Mouse (Mus musculus) T-cell, adult 2 months (primary cell): ENCODE results near the gene Ly6g5c.

ENCODE experiments used
- DNase-seq: peaks from one replicate; pipeline ENCODE4 v3.0.0; 2022; ENCODE audit warnings: low spot score

The Ly6g5c gene

DNA sequence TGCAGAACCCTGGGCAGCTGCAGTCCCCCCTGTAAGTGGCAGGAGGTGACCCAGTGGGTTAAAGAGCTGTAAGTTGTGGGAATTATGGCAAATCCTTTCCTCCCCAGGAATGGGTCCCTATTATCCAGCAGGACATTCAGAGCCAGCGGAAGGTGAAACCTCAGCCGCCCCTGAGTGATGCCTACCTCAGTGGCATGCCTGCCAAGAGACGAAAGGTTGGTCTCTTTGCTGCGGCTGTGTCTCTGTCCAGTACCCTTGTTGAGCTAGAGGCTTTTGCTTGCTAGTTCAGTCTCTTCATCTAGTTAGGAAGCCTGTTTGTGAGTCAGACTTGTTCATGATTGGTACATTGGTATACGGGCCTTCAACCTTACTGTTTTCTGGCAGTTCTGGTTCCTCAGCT is 38.1 kb downstream of the Ly6g5c start:
- DNase-seq, result no peak

DNA sequence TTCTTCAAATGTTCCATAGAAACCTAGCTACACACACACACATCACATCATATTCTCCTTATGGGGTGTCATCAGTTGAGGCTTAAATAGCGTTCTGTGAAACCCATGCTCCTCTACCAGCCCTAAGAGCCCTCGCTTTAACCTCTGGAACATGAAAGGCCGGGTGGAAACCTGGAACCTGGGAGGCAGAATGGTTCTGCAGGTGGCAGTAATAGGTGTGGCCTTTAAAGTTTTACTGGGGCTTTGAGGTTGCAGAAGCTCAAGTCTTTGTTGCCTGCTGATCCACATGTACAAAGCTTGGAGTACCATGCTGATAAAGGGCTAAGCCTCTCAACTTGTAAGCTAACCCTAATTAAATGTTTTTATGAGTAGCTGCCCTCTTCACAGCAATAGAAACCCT is 39.3 kb downstream of the Ly6g5c start:
- DNase-seq, result no peak

DNA sequence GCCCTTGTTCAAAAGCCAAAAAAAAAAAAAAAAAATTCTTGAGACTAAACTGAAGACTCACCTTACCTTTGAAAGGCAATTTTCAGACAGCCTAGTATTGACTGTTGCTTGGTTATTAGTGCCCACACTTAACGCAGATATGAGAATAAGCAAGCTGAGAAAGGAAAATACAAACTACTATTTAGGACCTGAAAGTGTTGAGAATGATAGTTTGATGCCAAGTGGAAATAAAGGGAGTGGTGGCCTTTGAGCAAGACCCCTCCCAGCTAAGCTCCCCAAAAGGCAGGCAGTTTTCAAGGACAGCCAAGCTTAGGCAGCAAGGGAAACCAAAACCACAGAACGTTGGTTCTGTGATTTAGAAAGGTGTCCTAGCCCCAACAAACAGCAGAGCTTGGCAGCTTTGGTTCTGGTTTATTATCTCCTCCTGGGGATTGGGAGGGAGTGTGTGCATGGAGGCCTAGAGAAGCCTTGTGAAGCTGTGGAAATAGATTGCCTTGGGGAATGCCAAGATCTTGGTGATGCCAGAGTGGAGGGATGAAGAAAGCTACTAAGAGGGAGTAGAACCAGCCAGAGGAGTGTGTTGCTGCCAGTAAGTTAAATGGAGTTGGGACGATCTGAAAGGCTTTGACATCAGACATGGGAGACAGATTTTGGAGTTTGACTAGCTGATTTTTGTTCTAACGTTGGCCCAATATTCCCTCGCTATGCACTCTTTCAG is 40.0 kb downstream of the Ly6g5c start:
- no peak for DNase-seq

DNA sequence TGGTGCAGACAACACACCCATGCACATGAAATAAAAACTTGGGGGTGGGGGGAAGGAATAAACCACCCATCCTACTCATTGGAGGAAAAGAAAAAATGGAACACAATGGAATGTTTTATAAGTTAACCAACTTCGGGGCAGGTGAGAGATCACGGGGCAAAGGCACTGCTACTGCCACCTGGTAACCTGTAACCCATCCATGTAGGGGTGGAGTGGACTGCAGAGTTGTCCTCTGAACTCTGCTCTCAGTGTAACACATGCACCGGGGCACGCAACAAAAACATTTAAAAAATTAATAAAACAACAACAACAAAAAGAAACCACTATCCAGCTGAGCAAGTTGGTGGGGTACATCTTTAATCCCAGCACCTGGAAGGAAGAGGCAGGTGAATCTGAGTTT is 44.0 kb downstream of the Ly6g5c start:
- no peak for DNase-seq

DNA sequence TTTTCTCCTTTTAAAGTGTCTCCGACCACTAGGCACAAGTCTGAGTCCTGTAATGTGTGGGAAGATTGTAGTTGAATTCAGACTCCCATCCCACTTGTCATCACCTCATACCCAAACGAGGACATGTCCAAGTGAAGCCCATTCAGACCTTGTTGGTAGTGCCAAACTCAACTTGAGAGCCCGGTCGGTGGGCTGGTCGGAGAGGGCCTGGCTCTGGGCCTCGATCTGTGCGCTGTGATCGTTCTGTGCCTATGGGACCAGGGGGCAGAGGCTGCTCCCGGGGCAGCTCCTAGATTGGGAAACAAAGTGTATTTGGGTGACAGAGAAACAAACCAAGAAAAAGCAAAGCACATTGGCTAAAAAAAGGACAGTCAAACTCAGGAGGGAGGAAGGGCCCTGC is 45.0 kb downstream of the Ly6g5c start:
- no peak for DNase-seq

DNA sequence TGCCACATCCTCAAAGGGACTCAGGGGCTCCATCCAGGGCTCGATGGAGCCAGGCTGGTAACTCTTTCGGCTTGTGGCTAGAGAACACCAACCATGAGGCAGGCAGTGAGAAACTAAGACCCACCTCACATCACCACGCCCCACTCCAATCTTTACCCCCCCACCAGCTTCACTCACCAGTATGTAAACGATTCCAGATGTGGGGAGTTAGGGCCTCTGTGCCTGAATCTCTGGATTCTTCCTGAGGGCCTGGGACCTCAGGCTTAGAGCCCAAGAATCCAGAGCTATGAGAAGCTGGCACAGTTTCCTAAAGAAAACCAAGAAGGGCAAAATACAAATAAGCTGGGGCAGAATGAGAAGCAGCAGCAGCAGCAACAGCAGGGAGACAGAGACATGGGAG is 45.9 kb downstream of the Ly6g5c start:
- no peak for DNase-seq

DNA sequence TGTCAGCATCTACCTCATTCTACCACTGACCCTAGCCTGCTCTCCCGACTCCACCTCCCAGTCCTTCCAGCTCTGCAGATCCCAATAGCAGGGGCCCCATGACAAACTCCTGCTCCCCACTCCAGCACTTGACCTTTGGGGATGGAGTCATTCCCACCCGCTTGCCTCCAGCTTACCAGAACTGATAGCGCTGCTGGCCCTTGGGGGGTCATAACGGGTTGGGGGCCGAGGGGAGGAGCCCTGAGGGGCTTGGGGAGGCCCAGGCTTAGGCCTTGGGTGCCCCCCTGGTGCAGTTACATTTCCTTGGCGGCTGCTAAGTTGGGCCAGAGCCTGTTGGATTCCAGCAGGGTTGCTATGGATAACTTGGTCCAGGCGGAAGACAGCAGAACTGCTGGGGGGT is 46.5 kb downstream of the Ly6g5c start:
- no peak for DNase-seq

DNA sequence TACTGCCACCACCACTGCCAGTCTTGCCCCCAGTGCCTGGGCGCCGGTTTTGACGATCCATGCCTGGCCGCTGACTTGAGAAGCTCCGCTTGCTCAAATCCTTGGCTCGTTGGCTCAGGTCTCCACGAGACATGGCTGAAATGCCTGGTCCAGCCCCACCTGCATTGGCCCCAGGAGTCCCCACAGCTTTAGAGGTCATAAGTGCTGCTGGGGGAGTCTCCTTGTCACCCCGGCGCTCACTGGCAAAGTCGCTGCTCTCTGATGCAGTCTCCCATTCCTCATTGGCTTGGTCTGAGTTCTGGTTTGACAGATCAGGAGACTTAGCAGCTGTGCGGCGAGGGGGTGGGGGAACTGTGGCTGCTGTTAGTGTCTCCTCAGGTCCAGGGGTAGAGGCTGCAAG is 47.4 kb downstream of the Ly6g5c start:
- no peak for DNase-seq

DNA sequence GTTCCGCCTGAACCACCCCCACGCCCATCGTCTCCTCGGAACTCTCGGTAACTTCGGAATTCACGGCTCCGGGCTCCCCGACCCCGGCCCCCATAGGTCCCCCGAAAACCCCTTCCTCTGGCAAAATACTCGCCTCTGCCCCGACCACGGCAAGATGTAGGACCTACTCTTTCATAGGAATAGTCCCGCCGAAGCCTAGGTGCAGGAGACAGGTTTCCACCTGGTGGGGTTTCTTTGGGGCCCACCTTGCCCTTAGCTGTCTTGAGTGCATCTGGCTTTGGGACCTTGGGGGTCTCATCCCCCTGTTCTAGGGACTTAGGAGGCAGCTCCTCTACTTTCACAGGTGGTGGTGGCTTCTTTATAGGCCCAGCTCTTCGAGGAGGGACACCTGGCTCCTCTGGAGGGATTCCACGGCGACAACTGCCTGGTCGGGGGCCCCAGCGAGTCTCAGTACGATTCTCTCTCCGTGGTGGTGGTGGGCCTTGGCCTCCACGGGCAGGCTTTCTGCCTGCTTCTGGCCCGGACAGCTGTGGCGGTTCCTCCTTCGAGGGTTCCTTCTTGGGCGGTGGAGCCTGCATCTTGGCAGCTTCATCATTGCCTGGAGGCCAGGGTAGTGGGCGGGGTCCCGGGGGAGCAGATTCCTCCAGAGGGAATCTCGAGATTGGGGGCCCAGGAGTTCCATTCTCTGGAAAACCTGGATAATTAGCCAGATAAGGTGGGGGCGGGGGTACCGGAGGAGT is 48.6 kb downstream of the Ly6g5c start:
- DNase-seq, result no peak

DNA sequence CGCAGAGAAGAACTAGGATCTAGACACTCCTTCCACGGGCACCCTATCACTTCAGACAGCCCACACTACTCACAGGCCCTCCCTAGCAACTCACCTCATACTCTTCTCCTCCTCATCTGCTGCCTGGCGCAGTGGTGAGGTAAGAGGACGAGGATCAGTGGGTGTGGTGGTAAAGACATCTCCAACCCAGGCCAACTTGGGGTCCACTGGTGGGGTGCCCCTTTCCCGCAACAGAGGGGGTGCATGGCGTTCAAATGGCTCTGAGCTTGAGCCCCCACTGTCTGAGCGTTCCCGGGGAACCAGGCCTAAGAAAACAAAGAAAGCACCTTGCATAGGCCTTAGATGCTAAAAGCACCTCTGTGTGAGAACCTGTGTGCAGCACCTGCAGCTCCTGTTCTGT is 49.2 kb downstream of the Ly6g5c start:
- DNase-seq, result no peak

DNA sequence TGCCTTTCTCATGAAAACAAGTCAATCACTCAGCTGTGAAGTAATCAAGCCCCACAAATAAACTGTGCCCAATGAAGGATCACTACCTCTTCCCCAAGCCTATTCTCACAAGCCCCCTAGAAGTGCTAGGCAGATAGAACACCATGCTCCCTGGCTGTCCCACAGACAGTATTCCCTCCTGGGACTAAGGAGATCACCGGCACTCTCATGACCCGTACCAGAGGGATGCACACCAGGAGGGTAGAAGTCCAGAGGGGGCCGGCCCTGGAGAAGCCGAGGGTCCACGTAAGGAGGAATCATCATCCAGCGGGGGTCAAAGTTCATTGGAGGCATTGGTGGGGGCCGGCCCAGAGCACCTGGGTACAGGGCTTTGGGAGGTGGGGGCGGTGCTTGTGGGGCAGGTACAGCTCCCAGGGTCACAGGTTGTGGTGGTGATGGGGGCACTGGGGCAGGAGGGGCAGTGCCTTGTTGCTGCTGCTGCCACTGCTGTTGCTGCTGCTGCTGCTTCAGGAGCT is 49.6 kb downstream of the Ly6g5c start:
- no peak for DNase-seq

DNA sequence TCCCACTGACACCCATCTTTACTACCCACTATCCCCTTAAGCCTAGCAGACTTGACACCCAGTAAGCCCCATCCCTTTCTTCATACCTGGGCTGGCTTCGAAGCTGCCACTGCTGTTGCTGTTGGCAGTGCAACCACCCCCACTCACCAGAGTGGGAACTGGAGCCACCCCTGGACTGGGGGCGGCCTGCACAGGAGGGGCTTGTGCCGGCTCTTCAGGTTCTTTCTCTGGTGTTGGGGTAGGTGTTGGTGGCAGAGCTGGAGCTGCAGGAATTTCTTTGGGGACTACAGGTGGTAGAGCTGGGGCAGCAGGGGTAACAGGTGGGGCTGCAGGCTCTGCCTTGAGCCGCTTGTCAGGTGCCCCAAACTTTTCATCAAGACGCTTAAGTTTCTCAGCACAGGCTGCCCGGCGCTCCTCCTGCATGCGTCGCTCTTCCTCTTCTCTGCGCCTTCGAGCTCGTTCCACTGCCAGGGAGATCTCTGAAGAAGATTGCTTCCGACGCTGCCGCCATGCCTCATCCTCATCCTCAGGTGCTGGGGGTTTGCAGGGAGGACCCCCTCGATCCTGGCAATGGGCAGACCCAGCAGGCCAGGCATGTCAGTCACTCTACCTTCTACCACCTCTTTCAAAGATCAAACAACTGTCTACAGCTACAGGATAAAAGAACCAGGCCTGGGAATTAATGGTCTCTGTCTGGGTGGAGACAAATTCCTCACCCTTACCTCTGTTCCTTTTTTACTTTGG is 50.9 kb downstream of the Ly6g5c start:
- DNase-seq, result no peak

DNA sequence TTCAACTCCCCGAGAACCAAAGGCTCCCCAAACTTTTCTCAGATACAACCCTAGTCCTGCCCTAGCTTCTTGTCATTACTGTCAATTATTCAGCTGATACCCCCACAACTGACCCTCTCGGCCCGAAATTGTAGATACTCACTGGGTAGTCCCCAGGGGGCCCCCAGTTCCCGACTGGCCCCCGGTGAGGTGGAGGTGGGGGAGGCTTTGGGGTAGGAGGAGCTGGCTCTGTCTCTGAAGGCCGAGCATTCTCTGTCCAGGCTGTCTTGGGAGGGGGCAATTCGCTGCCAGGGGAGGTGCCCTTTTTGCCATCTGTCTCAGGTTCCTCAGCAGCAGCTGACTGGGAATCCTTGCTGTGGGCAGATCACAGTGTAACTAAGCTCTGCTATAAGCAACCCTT is 51.6 kb downstream of the Ly6g5c start:
- DNase-seq, result no peak

DNA sequence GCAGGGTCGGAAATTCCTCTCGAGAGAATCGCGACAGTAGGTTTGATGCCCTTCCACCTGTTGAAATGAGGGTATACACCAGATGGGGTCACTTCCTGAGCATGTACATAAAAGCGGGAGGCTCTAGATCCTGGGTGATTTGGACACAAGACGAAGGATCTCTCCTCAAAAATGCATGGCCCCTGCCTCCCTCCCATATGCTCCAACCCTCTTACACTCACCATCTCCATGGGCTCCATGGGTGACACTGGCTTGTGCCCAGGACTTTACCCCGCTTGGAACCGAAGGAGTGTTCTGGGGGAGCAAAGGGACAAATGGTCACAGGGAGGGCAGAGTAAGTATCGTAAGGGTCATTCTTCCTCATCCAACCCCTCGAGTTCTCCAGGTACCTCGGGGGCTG is 53.3 kb downstream of the Ly6g5c start:
- no peak for DNase-seq
